Mouse (Mus musculus): ENCODE data around the gene Gm5891.
"Not testable (repeated sequence)": the region's sequence is repeated elsewhere in the genome, so short reads cannot be mapped to it uniquely, and the experiment has no call there.

Gm5891 gene

DNA sequence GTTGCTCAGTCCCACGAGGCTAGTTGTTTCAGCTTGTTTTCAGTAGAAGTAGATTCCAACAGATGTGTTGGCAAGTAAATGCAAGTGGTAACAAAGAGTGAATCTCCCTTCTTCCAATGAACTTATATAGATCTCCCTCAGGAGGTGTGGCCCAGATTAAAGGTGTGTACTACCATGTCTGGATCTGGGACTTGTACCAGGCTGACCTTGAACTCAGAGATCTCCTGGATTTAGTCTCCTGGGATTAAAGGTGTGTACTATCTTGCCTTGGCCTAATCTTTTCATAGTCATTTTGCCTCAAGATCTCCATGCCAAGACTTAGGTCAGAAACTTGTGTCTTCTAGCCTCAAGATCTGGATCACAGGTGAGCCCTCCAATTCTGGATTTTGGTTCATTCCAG lies at the start of gene Gm5891:
Gm5891 (minus strand) TSS at position 101 of the 400 bp plus-strand sequence.
- not testable (repeated sequence) for DNase-seq (ENCODE audit: low spot score in 2 of 2)
